Mouse (Mus musculus): ENCODE results near the gene Tefm. TPM values are rescaled to one million over a fixed set of nuclear protein-coding genes. Genes with fewer than 3 reads are reported as not detected.

The Tefm gene
- polyA plus RNA-seq, 1 experiment = 13.0 TPM

- no peaks in the 10 kb centered on the region for H3K36me3 ChIP-seq (ENCODE audit: control insufficient read depth, insufficient read depth)
- no peak for TF ChIP-seq POLR2AphosphoS2 (IDR thresholded peaks at IDR 0.05; ENCODE audit: insufficient read length, low read depth)
- TF ChIP-seq MAX (IDR thresholded peaks at IDR 0.05; ENCODE audit: low read depth) = no peak
- no peak for TF ChIP-seq POLR2A (IDR thresholded peaks at IDR 0.05; ENCODE audit: insufficient read length, low read depth)
- no peaks in the 10 kb centered on the region for H3K27me3 ChIP-seq (ENCODE audit: control insufficient read depth, insufficient read depth, insufficient read length)
- no peak overlapping the region for H3ac ChIP-seq (ENCODE audit: control insufficient read depth, insufficient read length)
- no peak overlapping the region for H3K4me3 ChIP-seq
- H3K79me2 ChIP-seq (ENCODE audit: control insufficient read depth, insufficient read depth) = no peaks in the 10 kb centered on the region
- H3K4me2 ChIP-seq (ENCODE audit: low read depth) = no peak overlapping the region
Measured at GRCm38 (mm10) chr11:80156841-80157240, 14.9 kb upstream of the Tefm start.

DNA sequence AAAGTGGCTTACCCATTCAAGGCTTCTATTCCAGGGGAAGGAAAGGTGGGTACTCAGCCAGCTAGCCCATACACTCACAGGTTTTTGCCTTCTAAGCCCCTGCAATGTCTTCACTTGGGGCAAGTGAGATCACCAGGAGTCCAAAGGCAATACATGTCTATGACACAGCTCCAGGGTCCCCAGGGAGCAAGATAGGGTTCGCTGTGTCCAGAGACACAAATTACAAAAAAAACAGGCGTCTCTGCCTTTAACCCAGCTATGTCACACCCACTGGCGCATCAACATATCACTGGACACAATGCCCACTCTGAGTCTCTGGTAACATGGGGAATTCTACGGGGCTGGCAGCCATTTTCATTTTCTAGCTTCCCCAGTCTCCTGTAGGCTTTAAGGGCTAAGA is 14.0 kb upstream of the Tefm start:
- no peak overlapping the region for H3K4me2 ChIP-seq (ENCODE audit: low read depth)
- no peak overlapping the region for H3ac ChIP-seq (ENCODE audit: control insufficient read depth, insufficient read length)
- H3K36me3 ChIP-seq (ENCODE audit: control insufficient read depth, insufficient read depth) = no peaks in the 10 kb centered on the region
- H3K27me3 ChIP-seq (ENCODE audit: control insufficient read depth, insufficient read depth, insufficient read length) = no peaks in the 10 kb centered on the region
- H3K79me2 ChIP-seq (ENCODE audit: control insufficient read depth, insufficient read depth) = no peaks in the 10 kb centered on the region
- TF ChIP-seq POLR2A (IDR thresholded peaks at IDR 0.05; ENCODE audit: insufficient read length, low read depth) = no peak
- TF ChIP-seq MAX (IDR thresholded peaks at IDR 0.05; ENCODE audit: low read depth) = no peak
- no peak for TF ChIP-seq TCF12 (IDR thresholded peaks at IDR 0.05; ENCODE audit: insufficient read depth, poor library complexity, severe bottlenecking)
- no peak overlapping the region for H3K4me3 ChIP-seq

- H3K36me3 ChIP-seq (ENCODE audit: control insufficient read depth, insufficient read depth) = no peaks in the 10 kb centered on the region
- no peak overlapping the region for H3K4me3 ChIP-seq
- no peak overlapping the region for H3K4me2 ChIP-seq (ENCODE audit: low read depth)
- H3ac ChIP-seq (ENCODE audit: control insufficient read depth, insufficient read length) = no peak overlapping the region
- no peaks in the 10 kb centered on the region for H3K79me2 ChIP-seq (ENCODE audit: control insufficient read depth, insufficient read depth)
- no peaks in the 10 kb centered on the region for H3K27me3 ChIP-seq (ENCODE audit: control insufficient read depth, insufficient read depth, insufficient read length)
- TF ChIP-seq CEBPB (IDR thresholded peaks at IDR 0.05; ENCODE audit: insufficient read depth, poor library complexity, severe bottlenecking) = no peak
- no peak for TF ChIP-seq TCF12 (IDR thresholded peaks at IDR 0.05; ENCODE audit: insufficient read depth, poor library complexity, severe bottlenecking)
- TF ChIP-seq USF1 (IDR thresholded peaks at IDR 0.05; ENCODE audit: low read depth) = no peak
- TF ChIP-seq SRF (IDR thresholded peaks at IDR 0.05; ENCODE audit: control insufficient read depth, insufficient read length, low read depth) = no peak
Measured at GRCm38 (mm10) chr11:80155541-80155940, 13.6 kb upstream of the Tefm start.

GRCm38 (mm10) chr11:80154501-80154900 is 12.5 kb upstream of the Tefm start:
- Histone ChIP-seq H3ac (ENCODE audit: control insufficient read depth, insufficient read length) (no peak overlapping the region), H3K4me2 (ENCODE audit: low read depth) (no peak overlapping the region), H3K27me3 (ENCODE audit: control insufficient read depth, insufficient read depth, insufficient read length) (no peaks in the 10 kb centered on the region), H3K4me3 (no peak overlapping the region), H3K79me2 (ENCODE audit: control insufficient read depth, insufficient read depth) (no peaks in the 10 kb centered on the region), H3K36me3 (ENCODE audit: control insufficient read depth, insufficient read depth) (no peaks in the 10 kb centered on the region)
- TF ChIP-seq POLR2AphosphoS2 (IDR thresholded peaks at IDR 0.05; ENCODE audit: insufficient read length, low read depth) (no peak), TCF12 (IDR thresholded peaks at IDR 0.05; ENCODE audit: insufficient read depth, poor library complexity, severe bottlenecking) (no peak), POLR2A (IDR thresholded peaks at IDR 0.05; ENCODE audit: insufficient read length, low read depth) (no peak), SRF (IDR thresholded peaks at IDR 0.05; ENCODE audit: control insufficient read depth, insufficient read length, low read depth) (no peak), USF1 (IDR thresholded peaks at IDR 0.05; ENCODE audit: low read depth) (no peak), TCF3 (IDR thresholded peaks at IDR 0.05; ENCODE audit: insufficient read length, low read depth) (no peak), MYOD1 (IDR thresholded peaks at IDR 0.05; ENCODE audit: control insufficient read depth in 1 of 3, insufficient read length in 2 of 3, low read depth in 2 of 3) (no peak)

- Histone ChIP-seq H3K27me3 (ENCODE audit: control insufficient read depth, insufficient read depth, insufficient read length) (no peaks in the 10 kb centered on the region), H3K4me3 (no peak within 1 kb of the TSS), H3ac (ENCODE audit: control insufficient read depth, insufficient read length) (no peak within 1 kb of the TSS), H3K36me3 (ENCODE audit: control insufficient read depth, insufficient read depth) (no peaks in the 10 kb centered on the region), H3K4me2 (ENCODE audit: low read depth) (no peak within 1 kb of the TSS), H3K79me2 (ENCODE audit: control insufficient read depth, insufficient read depth) (no peaks in the 10 kb centered on the region)
- TF ChIP-seq E2F4 (IDR thresholded peaks at IDR 0.05; ENCODE audit: insufficient read depth) = no peak
- peak in 1 of 3 experiments; percentile 58 for TF ChIP-seq MYOD1 (IDR thresholded peaks at IDR 0.05; ENCODE audit: control insufficient read depth in 1 of 3, insufficient read length in 2 of 3, low read depth in 2 of 3)
Measured at GRCm38 (mm10) chr11:80153857-80154495, 12.0 kb upstream of the Tefm start, which contains the start of gene Adap2. Gene Adap2, plus strand, starts transcription at chr11:80154105.

DNA sequence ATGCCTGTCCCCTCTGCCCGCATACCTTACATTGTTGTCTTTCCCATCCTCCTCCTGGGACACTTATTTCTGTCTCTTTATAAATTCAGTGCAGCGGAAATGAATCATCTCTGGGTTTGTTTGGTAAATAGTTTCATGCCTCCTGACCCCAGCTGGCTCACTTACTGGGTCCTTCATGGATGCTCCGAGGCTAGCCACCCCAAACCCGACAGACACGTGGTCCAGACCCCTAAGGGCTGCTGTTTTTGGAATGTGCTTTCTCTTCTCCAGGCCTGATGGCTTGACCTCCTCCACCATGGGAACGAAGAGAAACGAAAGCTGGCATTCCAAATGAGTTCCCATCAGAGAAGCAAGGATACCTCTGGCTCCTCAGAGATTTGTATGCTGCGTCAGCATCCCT is 10.4 kb upstream of the Tefm start:
- Histone ChIP-seq H3K4me3 (no peak overlapping the region), H3K79me2 (ENCODE audit: control insufficient read depth, insufficient read depth) (no peaks in the 10 kb centered on the region), H3K36me3 (ENCODE audit: control insufficient read depth, insufficient read depth) (no peaks in the 10 kb centered on the region), H3K4me2 (ENCODE audit: low read depth) (no peak overlapping the region), H3K27me3 (ENCODE audit: control insufficient read depth, insufficient read depth, insufficient read length) (no peaks in the 10 kb centered on the region), H3ac (ENCODE audit: control insufficient read depth, insufficient read length) (no peak overlapping the region)
- TF ChIP-seq USF1 (IDR thresholded peaks at IDR 0.05; ENCODE audit: low read depth) (no peak), MAX (IDR thresholded peaks at IDR 0.05; ENCODE audit: low read depth) (no peak), TCF12 (IDR thresholded peaks at IDR 0.05; ENCODE audit: insufficient read depth, poor library complexity, severe bottlenecking) (no peak), POLR2AphosphoS2 (IDR thresholded peaks at IDR 0.05; ENCODE audit: insufficient read length, low read depth) (no peak), REST (IDR thresholded peaks at IDR 0.05; ENCODE audit: insufficient read depth, insufficient read length) (no peak), SRF (IDR thresholded peaks at IDR 0.05; ENCODE audit: control insufficient read depth, insufficient read length, low read depth) (no peak), POLR2A (IDR thresholded peaks at IDR 0.05; ENCODE audit: insufficient read length, low read depth) (no peak), E2F4 (IDR thresholded peaks at IDR 0.05; ENCODE audit: insufficient read depth) (no peak), MYOG (IDR thresholded peaks at IDR 0.05; ENCODE audit: control insufficient read depth in 1 of 3, insufficient read depth in 1 of 3, insufficient read length in 2 of 3, low read depth in 2 of 3) (no peak), MYOD1 (IDR thresholded peaks at IDR 0.05; ENCODE audit: control insufficient read depth in 1 of 3, insufficient read length in 2 of 3, low read depth in 2 of 3) (no peak)

Measured in myocyte (in vitro differentiated cells).